Mouse (Mus musculus): ENCODE data around the gene 5730596B20Rik. TPM values are rescaled to one million over a fixed set of nuclear protein-coding genes. Genes with fewer than 3 reads are reported as not detected.

5730596B20Rik gene
- total RNA-seq, 2 experiments from 2014 or later = not detected

DNA sequence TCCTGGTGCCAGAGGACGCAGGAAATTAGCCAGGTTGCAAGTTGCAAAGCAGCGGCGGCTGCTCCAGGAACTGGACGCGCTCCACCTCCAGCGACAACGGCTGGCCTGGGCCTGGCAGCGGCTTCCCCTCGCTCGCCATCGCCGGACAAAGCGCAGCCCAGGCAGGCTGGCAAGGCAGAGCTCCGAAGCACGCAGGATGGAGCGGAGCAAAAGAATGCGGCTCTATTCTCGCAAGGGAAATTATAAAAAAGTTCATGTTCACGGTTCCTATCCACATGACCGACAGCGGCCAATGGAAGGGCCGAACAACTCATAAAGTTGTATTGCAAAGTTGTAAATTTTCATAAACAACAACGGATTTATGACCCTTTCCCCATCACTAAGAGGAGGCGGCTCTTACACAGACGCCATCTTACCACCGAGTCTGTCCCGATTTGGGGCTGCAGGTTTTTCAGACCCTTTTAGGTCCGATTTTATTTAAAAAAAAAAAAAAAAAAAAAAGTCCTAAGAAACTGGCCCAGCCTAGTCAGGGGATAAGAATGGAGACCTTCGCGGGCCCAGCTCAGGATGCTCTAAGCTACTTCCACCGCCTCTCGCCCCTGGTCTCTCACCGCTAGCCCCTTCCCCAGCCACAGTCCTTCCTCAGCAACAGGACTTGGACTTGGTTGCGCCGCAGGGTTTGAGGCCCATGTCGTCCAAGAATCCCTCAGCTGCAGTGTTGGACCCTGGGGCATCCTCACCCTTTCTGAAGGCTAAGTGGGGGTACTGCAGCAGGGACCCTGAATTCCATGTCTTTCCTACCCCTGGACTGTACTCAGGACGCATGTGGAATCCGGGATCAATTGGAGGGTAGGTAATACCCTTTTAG is 36.1 kb downstream of the 5730596B20Rik start, which contains the start of the genes Hoxa3 and Gm28308:
Gene Hoxa3, minus strand, starts transcription at position 218 of the 868 bp plus-strand sequence.
Gene Gm28308, minus strand, starts transcription at position 221 of the 868 bp plus-strand sequence.
- no peak for DNase-seq

DNA sequence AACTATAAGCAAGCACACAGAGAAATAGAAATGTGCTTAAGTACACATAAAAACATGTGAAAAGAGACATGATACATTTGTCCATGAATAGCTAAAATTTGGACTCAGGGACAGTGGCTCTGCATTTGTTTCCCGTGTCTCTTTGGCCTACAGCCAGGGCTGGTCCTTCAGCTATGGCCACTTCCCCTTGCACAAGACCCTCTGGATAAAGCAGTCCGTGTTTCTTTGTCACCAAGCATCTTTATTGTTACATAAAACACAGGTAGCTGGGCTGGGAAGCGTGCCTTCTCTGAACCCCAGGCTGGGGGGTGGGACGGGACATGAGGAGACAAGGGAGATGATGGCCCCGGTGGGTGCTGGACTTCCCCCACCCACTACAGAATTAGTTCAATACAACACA is 37.0 kb downstream of the 5730596B20Rik start:
- DNase-seq = no peak

DNA sequence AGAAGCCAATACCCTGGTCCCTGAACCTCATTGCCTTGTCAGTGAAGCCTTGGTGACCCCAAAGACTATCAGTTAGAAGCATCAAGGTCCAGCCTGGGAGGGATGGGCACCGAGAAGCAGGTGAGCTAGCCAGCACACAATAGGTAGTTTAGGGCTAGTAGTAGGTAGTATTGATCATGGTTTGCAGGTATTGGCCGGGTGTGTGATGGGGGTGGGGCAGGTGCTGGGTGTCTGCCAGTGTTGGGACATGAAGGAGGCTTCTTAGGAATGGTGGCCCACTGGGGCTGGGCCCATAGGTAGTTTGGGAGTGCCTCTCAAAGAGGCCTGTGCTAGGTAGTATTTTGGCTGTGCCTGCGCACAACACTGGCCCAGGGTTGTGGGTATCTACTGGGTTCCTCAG is 37.8 kb downstream of the 5730596B20Rik start:
- no peak for DNase-seq

DNA sequence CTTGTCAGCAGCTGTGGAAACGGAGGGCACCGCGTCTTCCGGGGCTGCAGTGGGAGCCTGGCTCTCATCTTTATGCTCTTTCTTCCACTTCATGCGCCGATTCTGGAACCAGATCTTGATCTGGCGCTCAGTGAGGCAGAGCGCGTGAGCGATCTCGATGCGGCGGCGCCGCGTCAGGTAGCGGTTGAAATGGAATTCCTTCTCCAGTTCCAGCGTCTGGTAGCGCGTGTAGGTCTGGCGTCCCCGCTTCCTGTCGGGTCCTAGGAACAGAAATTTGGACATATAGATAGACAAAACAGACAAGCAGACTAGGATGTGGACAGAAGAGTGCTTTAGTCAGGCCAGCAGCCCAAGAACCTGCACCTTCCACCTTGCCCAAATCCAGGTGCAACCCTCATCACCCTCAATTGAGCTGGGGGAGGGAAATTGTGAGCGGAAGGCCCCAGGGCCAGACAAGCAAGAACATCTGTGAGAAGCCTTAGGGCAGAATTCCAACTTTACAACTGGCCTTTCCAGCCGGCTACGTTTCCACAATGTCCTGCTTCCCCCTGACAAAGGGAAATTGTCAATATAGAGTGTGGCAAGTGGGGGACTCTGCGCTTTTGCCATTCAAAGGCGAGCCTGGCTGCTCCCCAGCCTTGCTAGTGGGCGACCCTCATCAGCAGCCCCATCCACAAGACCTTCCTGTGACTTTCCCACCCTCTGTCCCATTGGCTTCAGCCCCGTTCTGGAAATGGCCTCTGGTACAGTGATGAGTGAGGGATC is 38.7 kb downstream of the 5730596B20Rik start:
- DNase-seq = no peak

DNA sequence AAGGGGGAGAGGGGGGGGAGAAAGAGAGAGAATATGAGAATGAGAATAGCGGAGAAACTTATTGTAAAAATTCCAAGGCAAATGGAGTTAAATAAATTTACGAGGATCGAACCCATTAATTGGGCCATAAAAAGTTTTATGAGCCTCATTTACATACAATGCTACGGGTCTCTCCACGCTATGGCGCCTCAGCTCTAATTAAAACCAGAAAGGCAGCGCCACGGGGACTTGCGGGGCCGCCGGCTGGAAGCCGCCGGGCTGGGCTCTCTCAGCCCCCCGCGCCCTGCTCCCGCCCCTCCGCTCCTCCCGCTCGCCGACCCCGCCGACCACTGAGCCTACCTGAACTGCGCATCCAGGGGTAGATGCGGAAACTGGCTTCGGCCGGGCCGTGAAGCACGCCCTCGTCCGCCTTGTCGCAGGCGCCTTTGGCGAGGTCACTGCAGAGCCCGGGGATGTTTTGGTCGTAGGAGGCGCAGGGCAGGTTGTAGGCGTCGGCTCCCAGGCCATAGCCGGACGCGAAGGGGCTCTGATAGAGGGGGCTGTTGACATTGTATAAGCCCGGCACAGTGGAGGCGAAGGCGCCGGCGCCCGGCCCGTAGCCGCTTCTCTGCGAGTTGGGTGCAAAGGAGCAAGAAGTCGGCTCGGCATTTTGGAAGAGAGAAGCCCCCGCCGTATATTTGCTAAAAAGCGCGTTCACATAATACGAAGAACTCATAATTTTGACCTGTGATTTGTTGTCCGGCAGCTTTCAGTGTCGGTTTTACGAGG is 39.6 kb downstream of the 5730596B20Rik start:
- DNase-seq = peak in 1 of 2 experiments; percentile 45

DNA sequence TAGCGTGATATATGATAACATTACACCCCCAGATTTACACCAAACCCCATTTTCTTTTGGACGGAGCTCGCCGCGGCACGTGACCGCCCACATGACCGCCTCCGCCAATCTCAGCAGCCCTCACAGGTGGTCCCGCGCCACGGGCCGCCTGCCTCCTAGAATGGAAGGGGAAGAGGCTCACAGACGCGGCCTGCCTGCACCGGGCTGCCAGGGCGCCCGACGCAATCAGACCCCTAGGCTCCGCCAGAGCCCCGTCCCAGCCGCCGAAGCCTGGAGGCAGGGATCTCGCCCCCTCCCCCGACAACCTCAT is 40.1 kb downstream of the 5730596B20Rik start:
- DNase-seq = peak in 1 of 2 experiments; percentile 38

DNA sequence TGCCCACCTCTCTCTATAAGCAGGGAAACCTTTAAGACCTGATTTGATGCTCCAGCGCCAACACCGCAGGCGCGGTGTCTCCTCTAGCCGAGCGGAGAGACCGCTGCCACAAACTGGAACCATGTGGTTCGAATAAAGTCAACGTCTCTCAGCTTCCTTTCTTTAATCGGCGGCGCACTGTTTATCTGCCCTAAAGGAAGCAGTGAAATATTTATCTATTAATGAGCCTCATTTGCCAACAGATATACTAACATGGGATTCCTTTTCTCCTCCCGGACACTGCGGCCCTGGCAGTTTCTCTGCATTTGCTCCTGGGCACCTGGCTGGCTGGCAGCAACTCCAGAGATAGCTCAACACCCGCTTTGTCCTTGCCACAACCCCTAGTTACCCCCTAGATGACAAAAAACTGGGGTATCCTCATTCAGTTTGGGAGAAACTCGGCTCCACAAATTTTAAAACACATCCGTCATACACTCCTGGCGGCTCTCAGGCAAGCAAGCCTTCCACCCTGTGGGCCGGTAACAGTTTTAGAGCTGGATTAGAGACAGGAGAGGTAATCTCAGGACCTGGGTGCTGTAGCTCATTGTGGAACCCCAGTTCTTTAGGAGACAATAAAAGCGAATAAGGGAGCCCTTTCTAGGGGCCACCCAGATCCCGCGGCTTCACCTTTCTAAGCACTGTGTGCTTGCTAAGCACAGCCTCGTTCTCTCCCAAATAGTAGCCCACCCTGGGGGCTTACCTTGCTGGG is 40.8 kb downstream of the 5730596B20Rik start:
- DNase-seq = peak in 1 of 2 experiments; percentile 23

DNA sequence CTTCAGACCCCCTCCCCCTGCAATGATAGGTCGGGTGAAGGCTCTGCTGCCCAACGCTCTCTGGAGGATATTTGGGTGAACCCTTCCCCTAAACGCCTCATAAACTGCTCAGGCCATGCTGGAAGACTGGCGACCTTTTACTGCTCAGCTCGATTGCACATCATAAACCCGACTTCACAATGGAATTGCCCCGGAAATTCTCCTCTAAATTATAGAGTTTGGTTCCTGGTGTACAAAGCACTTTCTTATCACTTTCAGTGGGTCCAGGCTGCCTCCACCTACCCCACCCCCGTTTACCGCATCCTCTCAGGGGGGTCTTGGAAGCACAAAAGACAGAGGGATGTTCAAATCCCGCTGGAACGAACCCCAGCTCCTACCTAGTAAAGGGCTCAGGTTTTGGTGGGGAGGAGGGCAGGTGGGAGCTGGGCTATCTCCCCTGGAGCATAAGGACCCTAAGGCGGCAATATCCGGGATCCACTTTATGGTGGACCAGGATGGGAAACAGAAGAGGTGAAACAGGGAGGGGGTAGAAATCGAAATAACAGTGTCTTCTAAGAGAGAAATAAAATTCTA is 41.4 kb downstream of the 5730596B20Rik start:
- DNase-seq = no peak

DNA sequence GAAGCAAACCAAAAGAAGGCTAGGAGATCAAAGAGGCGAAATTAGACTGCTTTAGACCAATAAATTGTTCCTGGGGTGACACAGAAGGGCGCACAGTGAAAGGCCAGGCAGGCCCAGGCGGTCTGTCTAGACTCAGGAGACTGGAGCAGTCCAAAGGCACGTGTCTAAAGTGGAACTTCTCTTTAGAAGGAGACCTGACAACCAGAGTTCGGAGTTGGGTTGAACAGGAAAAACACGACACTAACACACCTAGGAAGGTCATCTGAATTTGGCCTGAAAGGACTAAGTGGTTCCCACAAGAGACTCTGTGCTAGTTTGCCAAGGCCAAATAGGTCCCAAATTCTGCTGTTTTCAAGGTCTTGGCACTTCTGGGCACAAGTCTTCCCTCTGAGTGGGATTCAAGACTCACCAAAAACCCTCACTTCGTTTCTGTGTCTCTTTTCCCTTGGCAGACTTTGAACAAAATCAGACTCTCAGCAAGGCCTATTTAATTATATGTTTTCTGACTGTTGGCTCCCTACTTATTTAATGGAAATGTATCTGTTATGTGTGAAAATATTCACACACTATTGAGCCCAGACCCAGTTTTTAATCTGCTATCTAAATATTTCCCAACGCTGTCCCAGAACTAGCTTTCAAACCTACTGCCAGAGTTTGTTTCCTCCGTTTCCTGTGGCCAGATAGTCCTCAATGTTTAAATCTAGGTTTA is 42.1 kb downstream of the 5730596B20Rik start:
- no peak for DNase-seq

DNA sequence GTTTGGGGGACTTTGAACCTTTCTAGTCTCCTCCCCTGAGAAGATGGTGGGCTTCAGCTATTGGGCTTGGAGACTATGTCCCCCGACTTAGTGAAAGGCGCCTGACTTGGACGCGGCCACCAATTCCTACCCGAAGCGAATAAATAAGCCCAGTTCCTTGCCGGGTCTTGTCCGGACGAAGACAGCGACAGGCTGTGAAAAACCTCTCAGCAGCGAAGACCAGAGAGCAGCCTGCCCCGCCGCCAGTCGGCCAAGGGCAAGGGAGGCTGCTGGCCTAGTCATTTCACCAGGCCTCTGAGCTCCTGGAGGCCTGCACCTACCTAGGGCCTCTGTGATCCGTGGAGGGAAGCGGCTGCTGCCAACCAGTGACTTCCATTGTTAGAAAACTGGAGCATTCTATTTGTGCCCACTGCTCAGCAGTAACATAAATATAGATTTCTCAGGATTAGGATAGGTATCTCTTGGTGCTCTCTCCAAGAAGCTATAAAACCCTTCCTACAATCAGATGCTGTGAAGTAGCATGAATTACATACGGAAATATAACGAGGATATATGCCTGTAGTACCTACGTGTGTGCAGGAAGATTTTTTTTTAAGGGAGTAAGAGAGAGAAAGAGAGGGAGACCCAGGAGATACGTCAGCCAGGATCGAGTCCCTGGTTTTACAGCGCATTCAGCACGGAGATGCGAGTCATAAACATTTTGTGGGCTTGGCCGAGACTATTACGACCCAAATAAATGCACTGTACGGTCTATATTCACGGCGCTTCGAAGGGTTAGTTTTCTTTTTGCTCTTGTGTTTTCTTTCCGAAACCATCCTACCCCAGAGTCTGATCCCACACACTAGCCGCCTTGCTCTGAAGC is 42.9 kb downstream of the 5730596B20Rik start:
- no peak for DNase-seq

DNA sequence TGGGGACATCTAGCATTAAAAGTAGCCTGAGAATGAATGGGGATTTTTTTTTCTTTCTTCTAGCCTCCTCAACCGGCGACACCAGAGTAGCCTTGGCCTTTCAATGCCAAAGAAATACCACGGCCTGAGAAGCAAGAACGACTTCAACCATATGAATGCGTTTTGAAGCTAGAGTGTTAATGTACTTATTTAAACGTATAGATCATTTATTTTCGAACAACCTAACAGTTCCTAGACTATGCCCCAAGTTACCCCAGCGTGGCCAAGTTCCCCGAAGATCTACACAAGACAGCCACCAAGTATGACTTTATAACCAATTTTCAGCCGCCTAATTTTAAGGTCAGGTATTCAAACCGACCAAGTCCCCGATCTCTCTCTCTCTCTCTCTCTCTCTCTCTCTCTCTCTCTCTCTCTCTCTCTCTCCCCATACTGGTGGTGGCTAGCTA is 43.6 kb downstream of the 5730596B20Rik start:
- DNase-seq = peak in 1 of 2 experiments; percentile 23

DNA sequence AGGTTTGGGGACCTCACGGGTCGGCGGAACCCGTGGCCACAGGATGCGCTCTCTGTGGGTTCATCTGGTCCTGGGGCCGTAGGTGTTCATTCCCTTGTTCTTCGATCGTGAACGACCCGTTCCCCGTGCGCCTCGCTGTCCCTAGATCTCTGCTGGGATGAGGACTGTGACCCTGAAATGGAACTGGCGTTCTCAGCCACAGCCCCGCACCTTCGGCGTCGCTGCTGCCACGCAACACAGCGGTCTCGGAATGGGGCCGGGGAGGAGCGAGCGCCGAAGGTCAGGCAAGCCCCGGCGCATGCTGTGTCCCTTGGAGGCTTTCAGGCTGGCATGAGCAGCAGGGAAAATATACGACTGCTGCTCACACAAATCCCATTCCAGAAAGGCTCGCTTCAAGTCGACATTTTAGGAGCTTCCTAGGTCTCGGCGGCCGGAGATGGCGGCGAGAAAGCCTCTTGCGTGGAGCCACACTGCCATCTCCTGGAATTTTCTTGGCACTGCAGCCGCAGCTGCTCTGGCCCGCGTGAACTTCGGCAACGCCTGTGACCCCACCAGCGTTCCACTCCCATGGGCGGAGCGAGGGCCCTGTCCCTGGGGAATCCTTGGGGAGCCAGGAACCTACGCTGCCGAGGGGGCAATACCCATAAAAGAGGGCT is 44.2 kb downstream of the 5730596B20Rik start, which contains the start of gene Hoxa7:
Gene Hoxa7, minus strand, starts transcription at position 518 of the 656 bp plus-strand sequence.
- peak; percentile 84 to 90 for DNase-seq

DNA sequence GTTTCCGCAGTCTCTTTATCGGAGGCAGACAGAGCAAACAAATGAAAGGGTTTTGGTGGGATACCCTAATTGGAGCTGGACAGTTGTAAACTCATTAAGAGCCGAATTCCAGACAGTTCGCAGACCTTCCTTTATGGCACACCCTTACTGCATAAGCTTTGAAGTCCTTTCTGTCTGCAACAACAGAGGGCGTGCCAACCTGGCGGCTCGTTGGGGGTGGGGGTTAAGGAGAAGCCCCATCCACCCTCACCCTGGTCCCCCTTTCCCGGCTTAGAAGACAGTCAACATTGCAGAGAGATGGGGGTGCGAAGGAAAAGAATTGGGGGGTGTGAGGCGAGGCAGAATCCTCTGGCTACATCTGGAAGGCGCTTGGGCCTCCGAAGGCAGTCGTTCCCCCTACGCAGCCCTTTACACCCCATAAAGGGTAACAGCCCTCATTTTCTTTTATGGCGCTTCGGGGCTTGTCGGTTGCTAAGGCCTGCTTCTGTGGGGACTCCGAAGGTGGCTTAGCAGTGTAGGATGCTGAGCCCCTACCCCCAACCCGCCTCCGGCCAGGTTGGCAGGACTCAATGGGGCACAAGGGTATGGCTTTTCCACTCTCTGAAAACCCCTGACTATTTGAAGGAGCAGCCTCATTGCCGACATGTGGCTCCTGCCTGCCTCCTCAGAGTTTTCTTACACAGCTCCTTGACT is 44.8 kb downstream of the 5730596B20Rik start:
- no peak for DNase-seq

DNA sequence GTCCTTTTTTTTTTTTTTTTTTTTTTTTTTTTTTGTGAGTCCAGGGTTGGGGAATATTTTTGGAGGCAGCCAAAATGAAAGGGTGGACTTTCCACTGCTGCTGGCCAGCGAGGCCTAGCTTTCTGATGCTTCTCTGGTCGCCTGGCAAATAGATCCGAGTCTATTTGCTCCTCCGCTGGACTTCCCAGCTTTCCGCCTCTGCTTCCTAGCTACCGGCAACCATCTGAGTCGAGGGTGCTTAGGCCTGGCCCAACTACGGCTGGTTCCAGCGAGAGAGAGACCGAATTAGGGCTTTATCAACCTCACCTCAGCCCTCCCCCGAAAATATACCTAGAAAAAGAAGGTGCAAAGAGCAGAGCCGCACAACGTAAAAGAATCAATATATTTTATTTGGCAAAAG is 45.4 kb downstream of the 5730596B20Rik start:
- no peak for DNase-seq

DNA sequence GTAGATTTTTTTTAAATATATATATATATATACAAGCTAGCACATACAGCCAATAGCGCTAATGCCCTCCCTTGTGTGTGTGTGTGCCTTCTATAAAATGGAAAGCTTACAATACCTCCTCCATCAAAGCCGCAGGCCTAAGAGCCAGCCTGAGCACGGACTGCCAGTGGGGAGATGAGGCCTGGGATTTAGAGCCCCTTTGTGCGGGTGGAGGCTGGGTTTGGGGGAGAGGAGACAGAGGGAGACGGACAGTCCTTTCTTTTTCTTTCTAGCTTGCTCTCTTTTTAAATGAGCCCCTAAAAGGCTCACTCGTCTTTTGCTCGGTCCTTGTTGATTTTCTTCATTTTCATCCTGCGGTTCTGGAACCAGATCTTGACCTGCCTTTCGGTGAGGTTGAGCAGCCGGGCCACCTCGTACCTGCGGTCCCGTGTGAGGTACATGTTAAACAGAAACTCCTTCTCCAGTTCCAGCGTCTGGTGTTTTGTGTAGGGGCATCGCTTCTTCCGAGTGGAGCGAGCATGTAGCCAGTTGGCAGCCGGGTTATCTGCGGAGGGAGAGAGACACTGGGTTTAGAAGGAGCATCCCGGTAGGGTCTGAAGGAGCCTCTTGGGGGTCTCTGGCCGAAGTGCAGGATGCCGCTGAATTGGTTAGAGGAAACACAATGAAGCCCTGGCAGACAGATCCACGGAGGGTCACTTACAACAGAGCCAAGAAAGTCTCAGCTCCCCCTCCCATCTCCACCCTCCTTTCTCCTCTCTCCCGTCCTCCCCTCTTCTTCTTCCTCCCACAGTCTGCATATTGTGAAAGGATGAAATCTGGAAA is 46.9 kb downstream of the 5730596B20Rik start:
- peak in 1 of 2 experiments; percentile 23 for DNase-seq

DNA sequence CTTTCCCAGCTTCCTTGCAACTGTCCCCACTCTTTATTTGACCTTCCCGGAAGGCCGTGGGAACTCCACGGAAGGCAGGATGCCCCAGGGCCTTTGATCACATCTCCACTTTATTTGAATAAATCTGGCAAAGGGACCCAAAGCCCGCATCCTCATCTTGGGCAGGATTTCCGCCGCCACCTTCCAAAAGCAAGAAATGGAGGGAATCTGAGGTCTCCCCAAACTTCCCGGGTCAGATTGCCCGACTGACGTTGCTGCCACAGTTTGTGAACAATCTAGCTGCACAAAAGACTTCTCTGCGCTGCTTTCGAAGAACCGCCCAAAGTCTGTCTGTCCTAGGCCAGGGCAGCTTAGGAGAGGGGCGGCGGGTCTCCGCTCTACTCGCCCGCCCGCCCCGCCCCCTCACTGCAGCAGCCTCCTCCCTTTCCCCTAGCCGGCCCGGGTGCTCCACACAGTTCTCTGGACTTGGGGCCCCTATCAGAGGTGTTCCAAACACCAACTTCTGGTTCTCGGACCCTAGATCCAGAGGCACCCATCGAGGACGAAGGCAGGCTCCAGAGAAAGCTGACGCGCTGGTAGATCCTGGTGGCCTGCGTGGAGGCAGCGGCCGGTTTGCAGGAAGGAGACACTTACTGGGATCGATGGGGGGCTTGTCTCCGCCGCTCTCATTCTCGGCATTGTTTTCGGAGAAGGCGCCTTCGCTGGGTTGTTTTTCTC is 47.8 kb downstream of the 5730596B20Rik start:
- no peak for DNase-seq

Measured in heart, adult 18-20 months (tissue).